Mouse (Mus musculus): Measurements from ENCODE around the gene Rasgef1c.

- TF ChIP-seq CTCF (IDR thresholded peaks at IDR 0.05), result no peak
- no peak for TF ChIP-seq EP300 (IDR thresholded peaks at IDR 0.05)
These were observed 115.9 kb downstream of the Rasgef1c start for GRCm38 (mm10) chr11:50017511-50017910.
